Mouse (Mus musculus) embryonic facial prominence, embryonic 13.5 days (tissue): ENCODE results near the gene Kntc1. TPM values are rescaled to one million over a fixed set of nuclear protein-coding genes. Genes with fewer than 3 reads are reported as not detected.

ENCODE experiments used
- ATAC-seq: fragments of 200-750 bp; cut with Nextera tagmentation; 2 replicates; pipeline ENCODE4 v1.8.0; 2017; ENCODE audit warnings: low read depth; ENCODE audit not compliant: insufficient number of reproducible peaks, insufficient read depth, low FRiP score, low TSS enrichment
- H3K27ac ChIP-seq: fragments of 300-500 bp; sonication (generic); 2 replicates; pipeline ENCODE4 v1.5.1; 2015; ENCODE audit warnings: moderate library complexity, mild to moderate bottlenecking, inconsistent platforms
- H3K27me3 ChIP-seq: fragments of 300-500 bp; sonication (generic); 2 replicates; pipeline ENCODE4 v1.6.1; 2015; ENCODE audit warnings: mild to moderate bottlenecking, inconsistent platforms
- H3K36me3 ChIP-seq: fragments of 300-500 bp; sonication (generic); 2 replicates; pipeline ENCODE4 v1.6.1; 2015; ENCODE audit warnings: mild to moderate bottlenecking, inconsistent platforms
- H3K4me1 ChIP-seq: fragments of 300-500 bp; sonication (generic); 2 replicates; pipeline ENCODE4 v1.6.1; 2015; ENCODE audit warnings: inconsistent platforms
- H3K4me2 ChIP-seq: fragments of 300-500 bp; sonication (generic); 2 replicates; pipeline ENCODE4 v1.6.1; 2015; ENCODE audit warnings: moderate library complexity, mild to moderate bottlenecking, inconsistent platforms
- H3K4me3 ChIP-seq: fragments of 300-500 bp; sonication (generic); 2 replicates; pipeline ENCODE4 v1.5.1; 2015; ENCODE audit warnings: mild to moderate bottlenecking, inconsistent platforms
- H3K9ac ChIP-seq: fragments of 300-500 bp; sonication (generic); 2 replicates; pipeline ENCODE4 v1.6.1; 2015; ENCODE audit warnings: mild to moderate bottlenecking, inconsistent platforms
- H3K9me3 ChIP-seq: fragments of 300-500 bp; sonication (generic); 2 replicates; pipeline ENCODE4 v1.6.1; 2016; ENCODE audit warnings: inconsistent platforms
- WGBS: fragments of 180-500 bp; shearing (Covaris S2); methylation state at CpG from one replicate; pipeline ENCODE4 v1.1.7; 2015; ENCODE audit warnings: mixed read lengths; 5-methylcytosine and 5-hydroxymethylcytosine counted together
- polyA plus RNA-seq: library from polyadenylated mRNA; unstranded; fragments of >200 nt; fragmentation: Nextera tagmentation; extraction: Ambion mirVana; gene quantifications from 2 replicates; pipeline ENCODE4 v1.2.1, GENCODE M21; 2015

Gene Kntc1
- polyA plus RNA-seq, 1 experiment from 2014 or later, result 32.3 TPM

- 90% methylated on average over 7 of the region's 7 CpGs for WGBS
- H3K27me3 ChIP-seq, result no peaks in the 10 kb centered on the region
Measured at GRCm38 (mm10) chr5:123816891-123817290, 67.4 kb downstream of the Kntc1 start.

GRCm38 (mm10) chr5:123818941-123819577 is 69.5 kb downstream of the Kntc1 start:
- no peaks in the 10 kb centered on the region for H3K27me3 ChIP-seq
- H3K36me3 ChIP-seq, result peaks cover 71% of the 10 kb centered on the region
- H3K27ac ChIP-seq, result no peak overlapping the region
- WGBS, result 94% methylated on average over 19 of the region's 19 CpGs
- no peak for ATAC-seq
- H3K4me3 ChIP-seq, result no peak overlapping the region
- H3K9me3 ChIP-seq, result no peaks in the 10 kb centered on the region
- H3K4me2 ChIP-seq, result no peak overlapping the region
- H3K9ac ChIP-seq, result no peak overlapping the region
- no peaks in the 10 kb centered on the region for H3K4me1 ChIP-seq

More at GRCm38 (mm10) chr5:123816891-123817290, 67.4 kb downstream of the Kntc1 start:
- H3K9ac ChIP-seq, result no peak overlapping the region
- H3K4me3 ChIP-seq, result no peak overlapping the region
- peaks cover 81% of the 10 kb centered on the region for H3K36me3 ChIP-seq
- H3K4me1 ChIP-seq, result no peaks in the 10 kb centered on the region
- no peak overlapping the region for H3K27ac ChIP-seq
- ATAC-seq, result no peak
- no peaks in the 10 kb centered on the region for H3K9me3 ChIP-seq
- no peak overlapping the region for H3K4me2 ChIP-seq

GRCm38 (mm10) chr5:123820501-123821263 is 71.2 kb downstream of the Kntc1 start:
- H3K4me3 ChIP-seq, result no peak overlapping the region
- H3K9me3 ChIP-seq, result no peaks in the 10 kb centered on the region
- peaks cover 60% of the 10 kb centered on the region for H3K36me3 ChIP-seq
- no peak for ATAC-seq
- H3K4me1 ChIP-seq, result no peaks in the 10 kb centered on the region
- no peak overlapping the region for H3K27ac ChIP-seq
- 83% methylated on average over 9 of the region's 9 CpGs for WGBS
- no peak overlapping the region for H3K9ac ChIP-seq
- no peak overlapping the region for H3K4me2 ChIP-seq
- H3K27me3 ChIP-seq, result no peaks in the 10 kb centered on the region

- Histone ChIP-seq H3K4me3 (no peak overlapping the region), H3K27me3 (no peaks in the 10 kb centered on the region), H3K9ac (no peak overlapping the region), H3K9me3 (no peaks in the 10 kb centered on the region), H3K4me2 (no peak overlapping the region), H3K36me3 (peaks cover 58% of the 10 kb centered on the region), H3K4me1 (no peaks in the 10 kb centered on the region), H3K27ac (no peak overlapping the region)
- ATAC-seq, result no peak
- 95% methylated on average over 3 of the region's 3 CpGs for WGBS
Measured at GRCm38 (mm10) chr5:123821264-123821571, 71.7 kb downstream of the Kntc1 start.

GRCm38 (mm10) chr5:123822706-123823105 is 73.2 kb downstream of the Kntc1 start:
- H3K4me2 ChIP-seq, result no peak overlapping the region
- H3K9ac ChIP-seq, result no peak overlapping the region
- peaks cover 6% of the 10 kb centered on the region for H3K4me1 ChIP-seq
- 75% methylated on average over 7 of the region's 7 CpGs for WGBS
- H3K4me3 ChIP-seq, result no peak overlapping the region
- ATAC-seq, result no peak
- H3K9me3 ChIP-seq, result no peaks in the 10 kb centered on the region
- no peak overlapping the region for H3K27ac ChIP-seq
- peaks cover 44% of the 10 kb centered on the region for H3K36me3 ChIP-seq
- H3K27me3 ChIP-seq, result no peaks in the 10 kb centered on the region

GRCm38 (mm10) chr5:123827659-123828091 is 78.2 kb downstream of the Kntc1 start:
- Histone ChIP-seq H3K36me3 (peaks cover 4% of the 10 kb centered on the region), H3K4me3 (no peak overlapping the region), H3K27me3 (no peaks in the 10 kb centered on the region), H3K9ac (no peak overlapping the region), H3K9me3 (no peaks in the 10 kb centered on the region), H3K27ac (no peak overlapping the region; the same call in 1 of the 2 replicates), H3K4me1 (peaks cover 13% of the 10 kb centered on the region), H3K4me2 (no peak overlapping the region)
- 33% methylated on average over 6 of the region's 6 CpGs for WGBS
- ATAC-seq, result no peak

GRCm38 (mm10) chr5:123832309-123832708 is 82.8 kb downstream of the Kntc1 start:
- Histone ChIP-seq H3K4me1 (peaks cover 11% of the 10 kb centered on the region), H3K36me3 (no peaks in the 10 kb centered on the region), H3K4me3 (no peak overlapping the region), H3K27me3 (no peaks in the 10 kb centered on the region), H3K9me3 (no peaks in the 10 kb centered on the region), H3K9ac (no peak overlapping the region), H3K27ac (no peak overlapping the region), H3K4me2 (no peak overlapping the region)
- WGBS, result 86% methylated on average over 7 of the region's 7 CpGs
- no peak for ATAC-seq

GRCm38 (mm10) chr5:123834836-123835235 is 85.3 kb downstream of the Kntc1 start:
- Histone ChIP-seq H3K4me3 (no peak overlapping the region), H3K9ac (no peak overlapping the region), H3K27ac (no peak overlapping the region), H3K36me3 (no peaks in the 10 kb centered on the region), H3K9me3 (no peaks in the 10 kb centered on the region), H3K27me3 (no peaks in the 10 kb centered on the region), H3K4me2 (no peak overlapping the region), H3K4me1 (peaks cover 5% of the 10 kb centered on the region; the same call in 1 of the 2 replicates)
- no peak for ATAC-seq
- 76% methylated on average over 3 of the region's 3 CpGs for WGBS

GRCm38 (mm10) chr5:123837371-123837770 is 87.9 kb downstream of the Kntc1 start:
- no peaks in the 10 kb centered on the region for H3K27me3 ChIP-seq
- no peak overlapping the region for H3K4me3 ChIP-seq
- no peak for ATAC-seq
- 51% methylated on average over 4 of the region's 4 CpGs for WGBS
- no peak overlapping the region for H3K27ac ChIP-seq
- no peak overlapping the region for H3K9ac ChIP-seq
- H3K4me1 ChIP-seq, result peaks cover 5% of the 10 kb centered on the region; the same call in 1 of the 2 replicates
- H3K36me3 ChIP-seq, result no peaks in the 10 kb centered on the region
- no peaks in the 10 kb centered on the region for H3K9me3 ChIP-seq
- no peak overlapping the region for H3K4me2 ChIP-seq

GRCm38 (mm10) chr5:123842221-123842934 is 92.9 kb downstream of the Kntc1 start:
- Histone ChIP-seq H3K9ac (no peak overlapping the region), H3K27me3 (no peaks in the 10 kb centered on the region), H3K27ac (no peak overlapping the region), H3K4me2 (no peak overlapping the region), H3K4me1 (peaks cover 5% of the 10 kb centered on the region; the same call in 1 of the 2 replicates), H3K9me3 (no peaks in the 10 kb centered on the region), H3K4me3 (no peak overlapping the region), H3K36me3 (no peaks in the 10 kb centered on the region)
- no peak for ATAC-seq
- WGBS, result 77% methylated on average over 11 of the region's 11 CpGs

GRCm38 (mm10) chr5:123842935-123843282 is 93.4 kb downstream of the Kntc1 start:
- Histone ChIP-seq H3K9me3 (no peaks in the 10 kb centered on the region), H3K27ac (no peak overlapping the region), H3K4me3 (no peak overlapping the region), H3K9ac (no peak overlapping the region), H3K36me3 (no peaks in the 10 kb centered on the region), H3K4me1 (no peaks in the 10 kb centered on the region), H3K27me3 (no peaks in the 10 kb centered on the region), H3K4me2 (no peak overlapping the region)
- WGBS, result 75% methylated on average over 3 of the region's 3 CpGs
- no peak for ATAC-seq

GRCm38 (mm10) chr5:123843816-123844215 is 94.3 kb downstream of the Kntc1 start:
- ATAC-seq, result no peak
- no peaks in the 10 kb centered on the region for H3K4me1 ChIP-seq
- H3K36me3 ChIP-seq, result no peaks in the 10 kb centered on the region
- 41% methylated on average over 4 of the region's 4 CpGs for WGBS
- H3K4me2 ChIP-seq, result no peak overlapping the region
- no peak overlapping the region for H3K9ac ChIP-seq
- no peak overlapping the region for H3K27ac ChIP-seq
- no peaks in the 10 kb centered on the region for H3K27me3 ChIP-seq
- no peaks in the 10 kb centered on the region for H3K9me3 ChIP-seq
- no peak overlapping the region for H3K4me3 ChIP-seq
